Mouse (Mus musculus): ENCODE data around the gene Tulp4. TPM values are rescaled to one million over a fixed set of nuclear protein-coding genes. Genes with fewer than 3 reads are reported as not detected.

Tulp4 gene
- total RNA-seq, 2 experiments from 2014 or later: 111 to 124 TPM

GRCm38 (mm10) chr17:6102287-6102686, 4.0 kb upstream of the Tulp4 start:
- intact Hi-C loops (cut with DNase I): no loop called here
- Histone ChIP-seq H3K27ac (no peak overlapping the region), H3K4me3 (no peak overlapping the region)
- TF ChIP-seq CTCF (IDR thresholded peaks at IDR 0.05): no peak
- no peak for DNase-seq

GRCm38 (mm10) chr17:6103566-6103965, 2.7 kb upstream of the Tulp4 start:
- Histone ChIP-seq H3K4me3 (no peak overlapping the region), H3K27ac (no peak overlapping the region)
- no peak for TF ChIP-seq CTCF (IDR thresholded peaks at IDR 0.05)
- peak; percentile 60 for DNase-seq
- intact Hi-C loops (cut with DNase I): no loop called here

GRCm38 (mm10) chr17:6107015-6107601, 871 bp downstream of the Tulp4 start:
- H3K4me3 ChIP-seq: peak overlapping the region; percentile 91
- intact Hi-C loops (cut with DNase I): loop anchor here (5.0 kb wide), 2 partner anchors 35 to 55 kb away; no protein-coding TSS in a partner anchor
- peak; percentile 78 for DNase-seq
- no peak for TF ChIP-seq CTCF (IDR thresholded peaks at IDR 0.05)
- peak overlapping the region; percentile 96 for H3K27ac ChIP-seq

GRCm38 (mm10) chr17:6108175-6108574, 1.9 kb downstream of the Tulp4 start:
- no peak for DNase-seq
- no peak for TF ChIP-seq CTCF (IDR thresholded peaks at IDR 0.05)
- intact Hi-C loops (cut with DNase I): loop anchor here (5.0 kb wide), 2 partner anchors 34 to 54 kb away; no protein-coding TSS in a partner anchor
- peak overlapping the region; percentile 96 for H3K27ac ChIP-seq
- peak overlapping the region; percentile 91 for H3K4me3 ChIP-seq

- Histone ChIP-seq H3K27ac (no peak overlapping the region), H3K4me3 (no peak overlapping the region)
- no peak for DNase-seq
- peak; percentile 55 for TF ChIP-seq CTCF (IDR thresholded peaks at IDR 0.05)
- intact Hi-C loops (cut with DNase I): no loop called here
Observed at GRCm38 (mm10) chr17:6110956-6111355, 4.7 kb downstream of the Tulp4 start.

GRCm38 (mm10) chr17:6113653-6114052, 7.4 kb downstream of the Tulp4 start:
- no peak for DNase-seq
- intact Hi-C loops (cut with DNase I): no loop called here
- TF ChIP-seq CTCF (IDR thresholded peaks at IDR 0.05): no peak
- Histone ChIP-seq H3K4me3 (no peak overlapping the region), H3K27ac (no peak overlapping the region)

- DNase-seq: no peak
- Histone ChIP-seq H3K27ac (no peak overlapping the region), H3K4me3 (no peak overlapping the region)
- TF ChIP-seq CTCF (IDR thresholded peaks at IDR 0.05): no peak
- intact Hi-C loops (cut with DNase I): no loop called here
Observed at GRCm38 (mm10) chr17:6115085-6115484, 8.8 kb downstream of the Tulp4 start.

- DNase-seq: no peak
- Histone ChIP-seq H3K27ac (no peak overlapping the region), H3K4me3 (no peak overlapping the region)
- no peak for TF ChIP-seq CTCF (IDR thresholded peaks at IDR 0.05)
- intact Hi-C loops (cut with DNase I): no loop called here
Observed at GRCm38 (mm10) chr17:6117148-6117725, 11.0 kb downstream of the Tulp4 start.

- DNase-seq: no peak
- no peak overlapping the region for H3K4me3 ChIP-seq
- H3K27ac ChIP-seq: no peak overlapping the region
- TF ChIP-seq CTCF (IDR thresholded peaks at IDR 0.05): no peak
- intact Hi-C loops (cut with DNase I): no loop called here
Observed at GRCm38 (mm10) chr17:6117917-6118316, 11.7 kb downstream of the Tulp4 start.

- intact Hi-C loops (cut with DNase I): no loop called here
- TF ChIP-seq CTCF (IDR thresholded peaks at IDR 0.05): no peak
- Histone ChIP-seq H3K4me3 (no peak overlapping the region), H3K27ac (no peak overlapping the region)
- no peak for DNase-seq
Observed at GRCm38 (mm10) chr17:6118861-6119260, 12.6 kb downstream of the Tulp4 start.

- intact Hi-C loops (cut with DNase I): no loop called here
- Histone ChIP-seq H3K27ac (no peak overlapping the region), H3K4me3 (no peak overlapping the region)
- DNase-seq: no peak
- no peak for TF ChIP-seq CTCF (IDR thresholded peaks at IDR 0.05)
Observed at GRCm38 (mm10) chr17:6123776-6124175, 17.5 kb downstream of the Tulp4 start.

GRCm38 (mm10) chr17:6125441-6125840, 19.2 kb downstream of the Tulp4 start:
- no peak for DNase-seq
- Histone ChIP-seq H3K4me3 (no peak overlapping the region), H3K27ac (no peak overlapping the region)
- intact Hi-C loops (cut with DNase I): no loop called here
- no peak for TF ChIP-seq CTCF (IDR thresholded peaks at IDR 0.05)

GRCm38 (mm10) chr17:6128039-6128438, 21.8 kb downstream of the Tulp4 start:
- TF ChIP-seq CTCF (IDR thresholded peaks at IDR 0.05): no peak
- DNase-seq: no peak
- H3K4me3 ChIP-seq: no peak overlapping the region
- H3K27ac ChIP-seq: no peak overlapping the region
- intact Hi-C loops (cut with DNase I): no loop called here

GRCm38 (mm10) chr17:6129361-6129760, 23.1 kb downstream of the Tulp4 start:
- H3K4me3 ChIP-seq: no peak overlapping the region
- DNase-seq: no peak
- H3K27ac ChIP-seq: no peak overlapping the region
- TF ChIP-seq CTCF (IDR thresholded peaks at IDR 0.05): no peak
- intact Hi-C loops (cut with DNase I): no loop called here

Data from gastrocnemius, adult 2 months (tissue).